Mouse (Mus musculus) lung, adult 2 months (tissue): Measurements from ENCODE around the gene Nr6a1.

Experiments used
- CTCF ChIP-seq: fragments of 200-500 bp; IDR thresholded peaks from 2 replicates; pipeline ENCODE4 v1.5.1; 2011; ENCODE audit warnings: mild to moderate bottlenecking, low read length, control low read depth; ENCODE audit not compliant: insufficient read depth
- POLR2A ChIP-seq: fragments of 200-500 bp; IDR thresholded peaks from 2 replicates; pipeline ENCODE4 v1.6.1; 2011; ENCODE audit warnings: low read depth, mild to moderate bottlenecking, control low read depth, low read length, borderline replicate concordance; ENCODE audit errors: extremely low read depth

DNA sequence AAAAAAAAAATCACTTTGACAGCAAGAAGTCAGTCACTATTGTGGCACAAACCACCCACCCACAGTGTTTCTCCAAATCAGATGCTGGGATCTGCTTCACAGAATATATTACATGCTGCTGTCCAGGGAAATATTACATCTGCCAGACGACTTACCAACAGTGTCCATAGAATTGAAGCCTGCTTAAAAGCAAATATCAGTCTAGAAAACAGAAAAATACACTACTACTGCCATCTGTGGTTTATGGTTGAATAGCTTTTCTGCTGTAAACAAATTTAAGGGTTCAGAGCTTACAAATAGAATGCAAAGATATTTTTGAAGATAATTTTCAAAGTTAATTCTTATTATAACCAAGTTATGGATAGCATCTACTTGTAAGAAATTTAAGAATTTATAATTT lies 6.1 kb downstream of the Nr6a1 start:
- TF ChIP-seq POLR2A (no peak), CTCF (no peak)
